Mouse (Mus musculus) forebrain, postnatal 0 days (tissue): ENCODE results near the gene Fam102b. TPM values are rescaled to one million over a fixed set of nuclear protein-coding genes. Genes with fewer than 3 reads are reported as not detected.

ENCODE experiments used
- ATAC-seq: fragments of 200-750 bp; cut with Nextera tagmentation; 2 replicates; pipeline ENCODE4 v1.8.0; 2017; ENCODE audit warnings: mild to moderate bottlenecking, moderate library complexity
- DNase-seq: peaks from one replicate; pipeline ENCODE4 v3.0.0-alpha.2; 2015
- H3K27ac ChIP-seq: fragments of 300-500 bp; sonication (generic); 2 replicates; pipeline ENCODE4 v1.5.1; 2014; ENCODE audit warnings: low read depth, mild to moderate bottlenecking, antibody characterized with exemption, low read length, moderate library complexity, mixed read lengths
- H3K27me3 ChIP-seq: fragments of 300-500 bp; sonication (generic); 2 replicates; pipeline ENCODE4 v1.6.1; 2014; ENCODE audit warnings: mild to moderate bottlenecking, low read length, mixed read lengths; ENCODE audit not compliant: insufficient read depth
- H3K36me3 ChIP-seq: fragments of 300-500 bp; sonication (generic); 2 replicates; pipeline ENCODE4 v1.6.1; 2014; ENCODE audit warnings: mild to moderate bottlenecking, moderate library complexity; ENCODE audit not compliant: insufficient read depth
- H3K4me1 ChIP-seq: fragments of 300-500 bp; sonication (generic); 2 replicates; pipeline ENCODE4 v1.6.1; 2014; ENCODE audit warnings: antibody characterized with exemption; ENCODE audit not compliant: insufficient read depth
- H3K4me2 ChIP-seq: fragments of 300-500 bp; sonication (generic); 2 replicates; pipeline ENCODE4 v1.6.1; 2014; ENCODE audit warnings: low read depth, mild to moderate bottlenecking, moderate library complexity
- H3K4me3 ChIP-seq: fragments of 300-500 bp; sonication (generic); 2 replicates; pipeline ENCODE4 v1.5.1; 2014; ENCODE audit warnings: low read depth, low read length, mixed read lengths
- H3K9ac ChIP-seq: fragments of 300-500 bp; sonication (generic); 2 replicates; pipeline ENCODE4 v1.6.1; 2014; ENCODE audit warnings: mild to moderate bottlenecking
- H3K9me3 ChIP-seq: fragments of 300-500 bp; sonication (generic); 2 replicates; pipeline ENCODE4 v1.6.1; 2016; ENCODE audit warnings: low read length
- CTCF ChIP-seq: sonication (generic); IDR thresholded peaks from 2 replicates; pipeline ENCODE4 v1.5.1; 2016; ENCODE audit warnings: antibody characterized with exemption, control low read depth, low read depth
- WGBS: fragments of 180-500 bp; shearing (Covaris S2); extraction: QIAGEN DNeasy Blood & Tissue Kit; methylation state at CpG from one replicate; pipeline ENCODE4 v1.1.7; 2014; 5-methylcytosine and 5-hydroxymethylcytosine counted together
- polyA plus RNA-seq: library from polyadenylated mRNA; unstranded; fragments of >200 nt; fragmentation: Nextera tagmentation; extraction: Ambion mirVana; gene quantifications from 2 replicates; pipeline ENCODE4 v1.2.1, GENCODE M21; 2015
- total RNA-seq: library from RNA; depleted of rRNA; stranded (reverse); fragments of >200 nt; gene quantifications from 2 replicates; pipeline ENCODE4 v1.2.3, GENCODE M21; 2014

The Fam102b gene
- total and polyA plus RNA-seq, 2 experiments from 2014 or later: 26.8 to 99.9 TPM

- H3K9me3 ChIP-seq: no peaks in the 10 kb centered on the region
- no peaks in the 10 kb centered on the region for H3K4me1 ChIP-seq
- peak; percentile 74 for ATAC-seq
- no peak overlapping the region for H3K27ac ChIP-seq
- H3K9ac ChIP-seq: no peak overlapping the region
- no peaks in the 10 kb centered on the region for H3K27me3 ChIP-seq
- H3K36me3 ChIP-seq: no peaks in the 10 kb centered on the region
- DNase-seq: peak; percentile 31
- TF ChIP-seq CTCF: no peak
- 68% methylated on average over 7 of the region's 7 CpGs for WGBS
- H3K4me2 ChIP-seq: no peak overlapping the region
- H3K4me3 ChIP-seq: no peak overlapping the region
Measured at GRCm38 (mm10) chr3:109010489-109011260, 16.7 kb downstream of the Fam102b start.

- WGBS: 91% methylated on average over 5 of the region's 5 CpGs
- Histone ChIP-seq H3K27ac (no peak overlapping the region), H3K4me2 (no peak overlapping the region), H3K9ac (no peak overlapping the region), H3K36me3 (no peaks in the 10 kb centered on the region), H3K4me3 (no peak overlapping the region), H3K4me1 (no peaks in the 10 kb centered on the region), H3K9me3 (no peaks in the 10 kb centered on the region), H3K27me3 (no peaks in the 10 kb centered on the region)
- ATAC-seq (no peak), DNase-seq (no peak)
- TF ChIP-seq CTCF: no peak
Measured at GRCm38 (mm10) chr3:109008180-109008579, 19.2 kb downstream of the Fam102b start.

- Histone ChIP-seq H3K27me3 (no peaks in the 10 kb centered on the region), H3K4me1 (no peaks in the 10 kb centered on the region), H3K9ac (no peak overlapping the region), H3K27ac (no peak overlapping the region), H3K4me2 (no peak overlapping the region), H3K36me3 (peaks cover 7% of the 10 kb centered on the region; the same call in 1 of the 2 replicates), H3K4me3 (no peak overlapping the region), H3K9me3 (no peaks in the 10 kb centered on the region)
- ATAC-seq: no peak
- WGBS: 81% methylated on average over 5 of the region's 5 CpGs
- DNase-seq: no peak
- TF ChIP-seq CTCF: no peak
Measured at GRCm38 (mm10) chr3:109005777-109006176, 21.6 kb downstream of the Fam102b start.

GRCm38 (mm10) chr3:108999173-108999572 is 28.2 kb downstream of the Fam102b start:
- ATAC-seq (no peak), DNase-seq (no peak)
- no peaks in the 10 kb centered on the region for H3K4me1 ChIP-seq
- WGBS: 93% methylated on average over 1 of the region's 1 CpGs
- no peak overlapping the region for H3K9ac ChIP-seq
- no peaks in the 10 kb centered on the region for H3K9me3 ChIP-seq
- no peak for TF ChIP-seq CTCF
- peaks cover 7% of the 10 kb centered on the region; the same call in 1 of the 2 replicates for H3K36me3 ChIP-seq
- H3K4me3 ChIP-seq: no peak overlapping the region
- no peaks in the 10 kb centered on the region for H3K27me3 ChIP-seq
- H3K4me2 ChIP-seq: no peak overlapping the region
- H3K27ac ChIP-seq: no peak overlapping the region

- H3K4me1 ChIP-seq: no peaks in the 10 kb centered on the region
- no peak overlapping the region for H3K9ac ChIP-seq
- no peaks in the 10 kb centered on the region for H3K27me3 ChIP-seq
- H3K4me3 ChIP-seq: no peak overlapping the region
- no peaks in the 10 kb centered on the region for H3K9me3 ChIP-seq
- no peak for DNase-seq
- no peak for TF ChIP-seq CTCF
- 82% methylated on average over 4 of the region's 4 CpGs for WGBS
- no peak overlapping the region for H3K27ac ChIP-seq
- H3K4me2 ChIP-seq: no peak overlapping the region
- ATAC-seq: no peak
- peaks cover 10% of the 10 kb centered on the region; the same call in 1 of the 2 replicates for H3K36me3 ChIP-seq
Measured at GRCm38 (mm10) chr3:108997762-108998161, 29.6 kb downstream of the Fam102b start.

GRCm38 (mm10) chr3:108997284-108997683 is 30.1 kb downstream of the Fam102b start:
- ATAC-seq (no peak), DNase-seq (no peak)
- Histone ChIP-seq H3K4me3 (no peak overlapping the region), H3K27me3 (no peaks in the 10 kb centered on the region), H3K9me3 (no peaks in the 10 kb centered on the region), H3K9ac (no peak overlapping the region), H3K36me3 (peaks cover 5% of the 10 kb centered on the region; the same call in 1 of the 2 replicates), H3K4me2 (no peak overlapping the region), H3K27ac (no peak overlapping the region), H3K4me1 (no peaks in the 10 kb centered on the region)
- WGBS: 81% methylated on average over 11 of the region's 11 CpGs
- TF ChIP-seq CTCF: no peak

- H3K36me3 ChIP-seq: peaks cover 18% of the 10 kb centered on the region
- no peak for TF ChIP-seq CTCF
- H3K4me1 ChIP-seq: no peaks in the 10 kb centered on the region
- no peak overlapping the region for H3K4me3 ChIP-seq
- no peak overlapping the region for H3K4me2 ChIP-seq
- no peak for DNase-seq
- no peak overlapping the region for H3K27ac ChIP-seq
- no peaks in the 10 kb centered on the region for H3K9me3 ChIP-seq
- H3K27me3 ChIP-seq: no peaks in the 10 kb centered on the region
- no peak overlapping the region for H3K9ac ChIP-seq
- 85% methylated on average over 2 of the region's 2 CpGs for WGBS
- no peak for ATAC-seq
Measured at GRCm38 (mm10) chr3:108995379-108995778, 32.0 kb downstream of the Fam102b start.
